Mouse (Mus musculus) liver, postnatal 0 days (tissue): ENCODE measurements around the gene Otulin.

ENCODE experiments used
- CTCF ChIP-seq: sonication (generic); IDR thresholded peaks from 2 replicates; pipeline ENCODE4 v1.5.1; 2016; ENCODE audit warnings: antibody characterized with exemption, low read depth
- EP300 ChIP-seq: IDR thresholded peaks from 2 replicates; pipeline ENCODE4 v1.6.1; 2016; ENCODE audit warnings: antibody characterized with exemption, low read depth, mild to moderate bottlenecking

- TF ChIP-seq CTCF (no peak), EP300 (no peak)
Observed at GRCm38 (mm10) chr15:27497300-27497997, 133.0 kb downstream of the Otulin start.
